Mouse (Mus musculus) ES-E14 (cell line): ENCODE results near the gene Tmed9.

Source experiments
- CHD2 ChIP-seq: IDR thresholded peaks from 2 replicates; pipeline ENCODE4 v1.6.1; 2014; ENCODE audit warnings: mild to moderate bottlenecking, low read depth, low read length, inconsistent platforms
- HCFC1 ChIP-seq: IDR thresholded peaks from 2 replicates; pipeline ENCODE4 v1.6.1; 2012; ENCODE audit warnings: low read length, inconsistent platforms, borderline replicate concordance; ENCODE audit not compliant: insufficient read depth
- MAFK ChIP-seq: IDR thresholded peaks from 2 replicates; pipeline ENCODE4 v1.6.1; 2014; ENCODE audit warnings: mild to moderate bottlenecking, low read depth, low read length, inconsistent platforms; ENCODE audit not compliant: insufficient read depth
- ZC3H11A ChIP-seq: IDR thresholded peaks from 2 replicates; pipeline ENCODE4 v1.6.1; 2012; ENCODE audit warnings: low read depth, mild to moderate bottlenecking, inconsistent platforms, low read length, borderline replicate concordance
- ZNF384 ChIP-seq: IDR thresholded peaks from 2 replicates; pipeline ENCODE4 v1.6.1; 2012; ENCODE audit warnings: low read depth, low read length, inconsistent platforms

GRCm38 (mm10) chr13:55606899-55607623 lies 33.5 kb downstream of the Tmed9 start:
- TF ChIP-seq CHD2 (no peak), MAFK (no peak), ZNF384 (no peak), ZC3H11A (no peak), HCFC1 (no peak)
